Mouse (Mus musculus): ENCODE measurements around the gene Emc7. TPM values are rescaled to one million over a fixed set of nuclear protein-coding genes. Genes with fewer than 3 reads are reported as not detected.

The Emc7 gene
- total RNA-seq, 2 experiments from 2014 or later, result 43.8 to 45.6 TPM

DNA sequence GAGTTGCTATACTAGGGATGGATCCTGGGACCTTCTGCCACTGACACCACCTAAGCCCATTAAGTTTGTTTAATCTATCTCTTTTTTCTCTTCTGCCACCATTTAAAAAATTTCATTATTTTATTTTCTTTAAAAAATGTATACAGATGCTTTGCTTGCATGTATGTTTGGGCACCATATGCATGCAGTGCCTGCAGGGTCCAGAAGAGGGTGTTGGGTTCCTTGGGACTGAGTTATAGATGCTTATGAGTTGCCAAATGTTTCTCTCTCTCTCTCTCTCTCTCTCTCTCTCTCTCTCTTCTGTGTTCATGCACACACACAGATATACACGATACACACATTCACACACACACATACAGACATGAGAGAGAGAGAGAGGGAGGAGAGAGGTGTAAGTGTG is 58.2 kb downstream of the Emc7 start:
- no peak overlapping the region for H3K4me3 ChIP-seq
- no peak for DNase-seq (ENCODE audit: low spot score in 2 of 2)
- H3K27ac ChIP-seq, result no peak overlapping the region
- TF ChIP-seq CTCF (conservative IDR thresholded peaks at IDR 0.05), result peak; percentile 49

DNA sequence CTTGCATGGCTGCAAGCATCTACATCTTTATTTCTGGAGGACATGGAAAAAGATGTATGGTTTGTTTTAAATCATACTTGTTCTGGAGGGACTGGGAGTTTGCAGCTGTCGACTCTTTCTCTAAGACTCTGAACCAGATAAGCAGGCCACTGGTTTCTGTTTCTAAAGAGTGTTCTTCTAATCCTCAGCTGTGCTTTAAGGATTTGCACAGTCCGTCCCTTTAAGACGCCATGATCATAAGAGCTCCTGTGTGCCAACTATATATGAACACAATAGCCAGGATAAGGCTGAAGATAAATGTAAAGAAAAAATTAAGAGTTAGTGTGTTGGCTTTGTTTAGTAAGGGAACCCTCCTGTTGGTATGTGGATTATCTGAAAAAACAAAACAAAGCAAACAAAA is 61.9 kb downstream of the Emc7 start:
- Histone ChIP-seq H3K27ac (no peak overlapping the region), H3K4me3 (no peak overlapping the region)
- no peak for DNase-seq (ENCODE audit: low spot score in 2 of 2)
- no peak for TF ChIP-seq CTCF (conservative IDR thresholded peaks at IDR 0.05)

DNA sequence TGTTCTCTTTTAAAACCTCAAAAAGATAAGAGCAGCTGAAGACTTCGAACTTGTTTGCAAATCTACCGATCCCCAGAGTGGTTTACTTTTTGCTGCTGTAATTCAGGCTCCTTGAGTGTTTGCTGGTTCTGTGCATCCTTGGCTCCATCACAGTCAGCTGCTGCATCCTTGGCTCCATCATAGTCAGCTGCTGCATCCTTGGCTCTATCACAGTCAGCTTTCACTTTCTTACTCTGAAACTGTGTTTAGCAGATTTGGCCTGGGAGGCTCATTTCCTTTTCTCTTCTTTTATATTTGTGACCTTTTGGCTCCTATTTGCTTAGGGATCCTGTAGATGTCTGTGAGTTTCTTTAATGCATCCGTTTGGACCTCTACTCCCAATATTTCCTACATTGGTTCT is 62.4 kb downstream of the Emc7 start:
- no peak for DNase-seq (ENCODE audit: low spot score in 2 of 2)
- TF ChIP-seq CTCF (conservative IDR thresholded peaks at IDR 0.05), result no peak
- no peak overlapping the region for H3K4me3 ChIP-seq
- H3K27ac ChIP-seq, result no peak overlapping the region

DNA sequence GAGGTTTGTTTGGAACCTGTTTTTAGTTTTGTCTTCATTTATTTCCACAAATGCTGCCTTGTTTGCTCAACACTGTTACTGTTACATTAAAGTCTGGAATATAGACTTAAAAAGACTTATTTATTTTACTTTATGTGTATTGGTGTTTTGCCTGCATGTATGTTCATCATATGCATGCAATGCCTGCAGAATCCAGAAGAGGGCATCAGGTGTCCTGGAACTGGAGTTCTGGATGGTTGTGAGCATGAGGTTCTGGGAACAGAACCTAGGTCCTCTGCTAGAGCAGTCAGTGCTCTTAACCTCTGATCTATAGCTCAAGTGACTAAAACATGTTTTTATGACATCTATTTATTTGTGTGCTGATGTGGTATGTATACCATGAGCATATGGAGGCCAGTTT is 63.7 kb downstream of the Emc7 start:
- Histone ChIP-seq H3K27ac (no peak overlapping the region), H3K4me3 (no peak overlapping the region)
- no peak for DNase-seq (ENCODE audit: low spot score in 2 of 2)
- TF ChIP-seq CTCF (conservative IDR thresholded peaks at IDR 0.05), result peak; percentile 48

DNA sequence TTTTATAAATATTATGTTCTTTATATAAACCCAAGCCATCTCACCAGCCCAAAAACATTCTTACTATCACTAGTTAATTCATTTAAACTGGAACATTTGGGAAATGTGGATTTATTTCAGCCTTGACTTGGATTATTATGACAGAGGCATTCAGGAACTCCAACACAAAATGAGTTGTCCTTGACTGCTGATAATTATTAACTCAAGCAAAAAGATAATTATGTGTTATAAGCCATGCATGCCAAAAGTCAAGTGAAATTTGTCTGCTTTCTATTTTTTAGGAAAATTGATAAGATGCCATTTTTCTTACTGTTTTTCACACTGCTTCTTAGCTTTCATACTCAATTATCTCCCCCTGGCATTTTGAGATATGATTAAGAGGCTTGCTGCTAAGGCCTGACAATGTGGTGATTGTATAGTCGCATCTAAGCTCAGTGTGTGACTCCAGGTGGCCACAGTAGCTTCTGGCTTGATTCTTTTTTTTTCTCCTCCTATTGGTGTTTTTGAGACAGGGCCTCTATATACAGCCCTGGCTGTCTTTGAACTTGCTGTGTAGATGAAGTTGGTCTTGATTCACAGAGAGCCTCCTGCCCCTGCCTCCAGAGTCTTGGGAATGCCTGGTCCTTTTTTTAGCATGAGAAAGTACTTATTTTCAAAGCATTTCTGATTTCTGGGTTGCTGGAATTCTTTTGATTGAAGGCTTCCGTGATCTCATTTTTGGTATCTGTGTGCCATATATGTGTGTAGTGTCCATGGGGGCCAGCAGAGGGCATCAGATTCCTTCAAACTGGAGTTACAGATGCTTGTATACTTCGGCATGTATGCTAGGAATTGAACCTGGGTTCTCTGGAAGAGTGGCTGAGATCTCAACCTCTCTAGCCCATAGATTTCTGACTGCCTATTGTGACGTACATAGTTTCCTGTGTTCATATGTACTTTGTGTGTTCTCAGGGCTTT is 66.0 kb downstream of the Emc7 start:
- no peak overlapping the region for H3K4me3 ChIP-seq
- TF ChIP-seq CTCF (conservative IDR thresholded peaks at IDR 0.05), result peak; percentile 34
- DNase-seq (ENCODE audit: low spot score in 2 of 2), result no peak
- H3K27ac ChIP-seq, result no peak overlapping the region

Other genes with a start within 250 kb of the Emc7 start
- gene Lpcat4, start 215.5 kb upstream of the Emc7 start, total RNA-seq (2021), result 10 to 100 TPM; 87.5 to 89.8 TPM
- not detected for gene Nutm1, start 195.7 kb upstream of the Emc7 start, total RNA-seq (2021)
- 10 to 100 TPM; 51.6 to 52.0 TPM for gene Nop10, start 193.1 kb upstream of the Emc7 start, total RNA-seq (2021)
- 100 to 1,000 TPM; 107 to 112 TPM for gene Slc12a6, start 189.2 kb upstream of the Emc7 start, total RNA-seq (2021)
- gene Gm21985, start 188.7 kb upstream of the Emc7 start, total RNA-seq (2021), result under 1 TPM in 1 of 2 experiments, not detected in 1; 0.22 TPM
- 100 to 1,000 TPM; 130 to 136 TPM for gene Emc4, start 87.0 kb upstream of the Emc7 start, total RNA-seq (2021)
- 10 to 100 TPM; 10.9 to 12.5 TPM for gene Katnbl1, start 75.8 kb upstream of the Emc7 start, total RNA-seq (2021)
- 1 to 10 TPM; 5.7 to 7.7 TPM for gene Chrm5, start 25.8 kb downstream of the Emc7 start, total RNA-seq (2021)
- gene Aven, start 38.0 kb downstream of the Emc7 start, total RNA-seq (2021), result 10 to 100 TPM in 1 of 2 experiments, 1 to 10 TPM in 1; 8.7 to 10.2 TPM